Mouse (Mus musculus) lung, postnatal 0 days (tissue): ENCODE measurements around the gene Chm.

Experiments
- CTCF ChIP-seq: IDR thresholded peaks from 2 replicates; pipeline ENCODE4 v1.5.1; 2016; ENCODE audit warnings: antibody characterized with exemption, mild to moderate bottlenecking
- EP300 ChIP-seq: IDR thresholded peaks from 2 replicates; pipeline ENCODE4 v1.6.1; 2016; ENCODE audit warnings: antibody characterized with exemption, mild to moderate bottlenecking, control low read depth

- TF ChIP-seq CTCF (no peak), EP300 (no peak)
Measured at GRCm38 (mm10) chrX:113185230-113185985, at the start of gene Chm.
